Mouse (Mus musculus): ENCODE data around the gene Syngap1. TPM values are rescaled to one million over a fixed set of nuclear protein-coding genes. Genes with fewer than 3 reads are reported as not detected.
A peak's percentile ranks its signal among the peaks of the same experiment; 100 is the strongest.

Gene Syngap1
- total RNA-seq, 1 experiment from 2014 or later: 14.7 TPM

DNA sequence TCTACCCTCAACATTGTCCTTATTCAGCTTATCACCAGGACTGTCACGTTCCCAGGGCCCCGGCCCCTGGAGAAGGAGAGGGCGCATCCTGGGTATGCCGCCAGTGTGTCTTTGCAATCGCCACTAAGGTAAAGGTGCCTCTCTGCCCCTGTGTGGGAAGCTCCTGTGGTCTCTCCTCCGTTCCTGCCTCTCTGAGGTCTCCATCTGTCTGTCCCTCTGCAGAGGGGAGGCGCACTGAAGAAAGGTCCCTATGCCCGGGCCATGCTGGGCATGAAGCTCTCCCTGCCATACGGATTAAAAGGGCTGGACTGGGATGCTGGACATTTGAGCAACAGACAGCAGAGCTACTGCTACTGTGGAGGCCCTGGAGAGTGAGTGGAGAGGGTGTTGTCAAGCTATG lies 6.0 kb upstream of the Syngap1 start:
- ATAC-seq (replicated peaks; ENCODE audit: low read depth, poor library complexity, severe bottlenecking): no peak

DNA sequence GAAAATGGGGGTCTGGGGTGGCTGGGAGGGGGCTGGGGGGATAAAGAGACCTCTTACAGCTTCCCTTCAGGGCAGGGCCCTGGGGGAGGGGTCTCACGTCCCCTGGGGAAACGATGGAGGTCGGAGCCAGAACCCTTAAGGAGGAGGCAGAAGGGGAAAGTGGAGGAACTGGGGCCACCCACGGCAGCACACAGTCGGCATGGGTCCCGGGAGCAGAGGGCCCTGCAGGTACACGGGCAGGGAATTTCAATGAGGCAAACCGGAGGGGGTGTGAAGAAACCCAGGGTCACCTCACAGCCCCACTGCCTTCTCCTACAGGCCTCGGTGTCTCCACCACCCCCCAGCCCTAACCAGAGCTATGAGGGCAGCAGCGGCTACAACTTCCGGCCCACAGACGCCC lies 4.6 kb upstream of the Syngap1 start:
- ATAC-seq (replicated peaks; ENCODE audit: low read depth, poor library complexity, severe bottlenecking): no peak

- no peak for ATAC-seq (replicated peaks; ENCODE audit: low read depth, poor library complexity, severe bottlenecking)
Observed at GRCm38 (mm10) chr17:26936921-26937695, 3.9 kb upstream of the Syngap1 start.

GRCm38 (mm10) chr17:26937883-26938695 lies 3.0 kb upstream of the Syngap1 start:
- no peak for ATAC-seq (replicated peaks; ENCODE audit: low read depth, poor library complexity, severe bottlenecking)

DNA sequence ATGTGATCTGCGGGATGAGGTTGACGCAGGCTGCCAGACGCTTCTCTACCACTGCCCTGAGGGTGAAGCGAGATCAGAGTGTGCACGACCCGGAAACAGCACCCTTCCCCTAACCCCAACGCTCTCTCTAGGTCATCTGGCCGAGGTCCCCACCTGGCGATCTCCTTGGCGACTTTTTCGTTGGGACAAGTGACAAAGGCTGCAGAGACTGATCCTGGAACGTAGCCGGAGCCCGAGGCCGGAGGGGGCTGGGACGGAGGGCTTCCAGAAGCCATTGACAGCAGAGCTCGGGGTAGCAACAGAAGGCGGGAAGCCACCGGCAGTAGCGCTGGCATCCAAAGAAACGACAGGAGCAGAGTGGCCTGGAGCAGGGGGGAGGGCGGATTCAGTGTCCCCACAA lies 2.3 kb upstream of the Syngap1 start:
- ATAC-seq (replicated peaks; ENCODE audit: low read depth, poor library complexity, severe bottlenecking): no peak

DNA sequence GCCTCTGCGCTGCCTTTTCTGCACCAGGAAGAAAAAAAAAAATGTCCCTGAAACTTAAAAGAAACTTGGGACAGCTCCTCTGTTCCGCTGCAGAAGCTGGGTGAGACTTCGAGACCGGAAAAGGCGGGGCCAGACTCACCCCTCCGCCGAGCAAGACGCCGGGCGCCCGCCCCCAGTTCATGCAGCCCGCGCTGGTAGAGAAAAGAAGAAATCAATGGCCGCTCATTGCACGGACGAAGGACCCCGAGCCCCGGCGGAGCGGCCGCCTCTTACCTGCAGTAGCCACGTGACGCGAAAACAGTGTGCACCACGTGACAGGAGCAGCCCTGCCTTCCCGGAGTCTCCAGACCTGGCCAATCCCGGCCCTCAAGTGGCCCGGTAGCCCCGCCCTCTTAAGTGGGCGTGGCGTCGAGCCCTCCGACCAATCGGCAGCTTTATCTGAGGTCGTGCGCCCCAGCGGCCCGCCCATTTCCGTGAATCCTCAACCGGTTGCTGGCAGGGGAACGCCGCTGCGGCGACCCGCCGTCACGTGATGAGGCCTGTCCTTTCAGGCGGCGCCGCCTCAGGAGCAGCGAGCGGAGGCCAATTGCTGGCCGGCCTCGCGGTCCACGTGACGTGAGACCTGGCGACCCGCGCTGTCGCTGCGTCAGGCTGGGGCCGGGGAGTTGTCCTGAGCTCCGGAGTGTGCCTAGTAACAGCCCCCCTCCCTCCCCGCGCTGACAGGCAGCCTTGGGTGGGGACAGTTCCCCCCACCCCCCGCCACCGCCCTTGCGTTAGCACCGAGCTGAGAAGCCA lies 1.7 kb upstream of the Syngap1 start, which contains the start of gene Cuta:
Gene Cuta (minus strand): TSS at position 392 of the 795 bp plus-strand sequence.
- peak; percentile 88 for ATAC-seq (replicated peaks; ENCODE audit: low read depth, poor library complexity, severe bottlenecking)

DNA sequence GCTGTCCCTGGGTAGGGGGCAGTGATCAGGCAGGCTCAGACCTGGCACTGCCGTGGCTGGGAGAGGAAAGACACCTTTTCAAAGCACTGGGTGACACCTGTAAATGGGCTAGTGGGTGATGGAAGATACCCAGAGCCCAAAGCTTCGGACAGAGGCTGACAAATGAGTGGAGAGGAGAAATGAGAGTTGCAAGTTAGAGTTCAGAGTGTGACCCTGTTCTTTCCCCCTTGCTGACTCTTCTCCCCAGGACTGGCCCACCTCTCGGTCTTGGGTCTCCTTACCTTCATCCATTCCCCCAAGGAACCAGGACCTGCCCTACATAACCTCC lies 1.1 kb upstream of the Syngap1 start:
- ATAC-seq (replicated peaks; ENCODE audit: low read depth, poor library complexity, severe bottlenecking): no peak

GRCm38 (mm10) chr17:26941841-26942570 lies 953 bp downstream of the Syngap1 start:
- ATAC-seq (replicated peaks; ENCODE audit: low read depth, poor library complexity, severe bottlenecking): no peak

DNA sequence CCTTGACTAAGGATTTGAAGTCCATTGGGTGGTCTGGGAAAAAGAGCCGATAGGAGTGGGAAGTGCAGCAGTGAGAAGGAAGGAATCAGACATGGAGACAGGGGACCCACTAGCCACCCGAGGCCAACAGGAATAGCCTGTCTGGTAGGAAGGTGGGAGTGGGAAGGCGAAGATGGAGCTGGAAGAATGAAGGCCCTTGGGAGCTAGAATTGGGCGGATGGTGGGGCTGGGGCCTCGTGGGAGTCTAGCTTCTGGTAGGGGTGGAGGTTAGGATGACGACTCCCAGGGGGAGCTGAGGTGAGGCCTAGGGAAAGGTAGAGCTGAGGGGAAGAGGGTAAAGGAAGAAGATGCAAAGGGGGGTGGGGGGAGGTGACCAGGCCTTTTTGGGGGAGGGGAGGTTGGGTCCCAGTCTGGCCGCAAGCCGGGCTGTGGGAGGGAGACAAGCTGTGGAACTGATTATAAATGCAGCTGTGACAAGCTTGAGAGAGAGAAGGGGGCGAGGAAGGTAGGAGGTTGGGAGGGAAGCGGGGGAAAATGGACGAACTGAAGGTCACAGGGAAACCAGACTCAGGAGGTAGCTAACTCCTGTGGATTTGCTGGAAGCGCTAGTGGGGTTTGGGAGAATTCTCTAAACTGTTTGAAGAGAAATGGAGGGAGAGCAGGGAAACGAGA lies 4.9 kb downstream of the Syngap1 start:
- no peak for ATAC-seq (replicated peaks; ENCODE audit: low read depth, poor library complexity, severe bottlenecking)

GRCm38 (mm10) chr17:26946567-26946966 lies 5.5 kb downstream of the Syngap1 start:
- ATAC-seq (replicated peaks; ENCODE audit: low read depth, poor library complexity, severe bottlenecking): peak; percentile 39

GRCm38 (mm10) chr17:26947231-26948100 lies 6.4 kb downstream of the Syngap1 start:
- no peak for ATAC-seq (replicated peaks; ENCODE audit: low read depth, poor library complexity, severe bottlenecking)

DNA sequence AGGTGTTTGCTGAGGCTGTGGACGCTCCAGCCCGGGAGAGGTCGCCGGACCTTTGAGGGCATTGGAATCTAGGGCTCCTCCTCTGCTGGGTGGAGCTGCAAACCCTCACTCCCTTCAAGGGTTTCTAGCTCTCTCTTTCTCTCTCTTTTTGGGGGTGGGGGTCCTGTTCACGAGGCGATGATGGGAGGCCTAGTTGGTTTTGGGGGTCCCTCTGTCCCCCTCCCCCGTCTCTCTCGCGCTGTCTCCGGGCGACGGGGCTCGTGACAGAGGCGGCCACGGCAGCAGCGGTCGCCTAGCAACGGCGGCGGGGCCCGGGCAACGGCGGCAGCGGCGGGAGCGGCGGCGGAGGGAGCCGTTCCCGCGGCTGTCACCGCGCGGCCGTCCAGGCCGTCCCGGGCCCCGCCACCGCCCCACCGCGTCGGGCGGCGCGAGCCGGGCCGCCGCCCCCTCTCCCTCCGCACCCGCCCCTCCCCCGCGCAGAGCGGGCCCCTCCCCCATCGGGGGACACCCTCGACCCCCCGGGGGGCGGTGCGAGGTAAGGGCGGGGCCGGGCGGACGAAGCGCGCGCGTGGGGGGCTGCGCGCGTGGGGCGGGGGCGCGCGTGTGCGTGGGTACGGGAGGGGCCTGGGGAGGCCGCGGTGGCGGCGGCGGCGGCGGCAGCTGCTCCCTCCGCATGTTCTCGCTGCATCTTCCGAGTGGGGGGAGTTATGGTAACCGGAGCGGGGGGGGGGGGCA lies 7.4 kb downstream of the Syngap1 start:
- no peak for ATAC-seq (replicated peaks; ENCODE audit: low read depth, poor library complexity, severe bottlenecking)

DNA sequence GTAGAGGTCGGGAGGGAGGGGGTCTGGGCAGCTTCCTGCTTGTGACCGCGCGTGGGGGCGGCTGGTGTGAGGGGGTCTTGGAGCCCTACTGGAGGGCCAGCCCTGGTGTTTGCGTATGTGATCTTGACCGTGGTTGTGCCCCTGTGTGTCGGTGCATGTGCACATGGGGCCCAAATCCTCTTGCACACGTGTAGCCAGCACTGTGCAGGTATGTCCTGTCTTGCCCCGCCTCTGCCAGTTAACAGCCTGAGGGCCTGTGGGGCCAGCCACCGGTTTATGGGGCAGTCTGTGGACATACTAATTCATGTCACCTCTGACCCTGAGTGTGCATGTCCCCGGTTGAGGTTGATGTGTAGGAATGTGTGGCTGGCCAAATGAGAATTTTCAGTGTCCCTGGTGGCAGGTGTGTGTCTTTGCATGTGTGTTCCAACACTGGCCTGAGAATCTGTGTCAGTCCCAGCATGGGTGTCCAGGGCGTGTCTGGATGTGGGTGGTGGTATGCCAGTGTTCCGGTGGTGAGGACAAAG lies 8.1 kb downstream of the Syngap1 start:
- ATAC-seq (replicated peaks; ENCODE audit: low read depth, poor library complexity, severe bottlenecking): peak; percentile 55

DNA sequence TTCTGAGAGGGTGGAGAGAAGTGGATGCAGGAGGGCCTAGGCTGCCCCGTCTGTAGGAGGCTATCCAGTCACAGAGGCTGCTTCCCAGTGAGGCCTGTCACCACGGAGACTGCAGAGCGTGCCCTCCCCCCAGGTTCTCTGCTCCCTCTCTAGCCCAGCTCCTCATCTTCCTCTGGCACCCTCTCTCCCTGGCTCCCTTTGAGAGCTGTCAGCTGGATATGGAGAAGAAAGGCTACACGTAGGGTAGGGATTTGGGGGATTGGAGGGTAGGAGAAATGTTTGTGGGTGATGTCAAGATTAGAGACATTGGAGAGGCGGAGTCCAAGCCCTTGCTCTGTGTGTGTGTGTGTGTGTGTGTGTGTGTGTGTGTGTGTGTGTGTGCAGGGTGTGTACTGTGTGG lies 8.8 kb downstream of the Syngap1 start:
- ATAC-seq (replicated peaks; ENCODE audit: low read depth, poor library complexity, severe bottlenecking): no peak

DNA sequence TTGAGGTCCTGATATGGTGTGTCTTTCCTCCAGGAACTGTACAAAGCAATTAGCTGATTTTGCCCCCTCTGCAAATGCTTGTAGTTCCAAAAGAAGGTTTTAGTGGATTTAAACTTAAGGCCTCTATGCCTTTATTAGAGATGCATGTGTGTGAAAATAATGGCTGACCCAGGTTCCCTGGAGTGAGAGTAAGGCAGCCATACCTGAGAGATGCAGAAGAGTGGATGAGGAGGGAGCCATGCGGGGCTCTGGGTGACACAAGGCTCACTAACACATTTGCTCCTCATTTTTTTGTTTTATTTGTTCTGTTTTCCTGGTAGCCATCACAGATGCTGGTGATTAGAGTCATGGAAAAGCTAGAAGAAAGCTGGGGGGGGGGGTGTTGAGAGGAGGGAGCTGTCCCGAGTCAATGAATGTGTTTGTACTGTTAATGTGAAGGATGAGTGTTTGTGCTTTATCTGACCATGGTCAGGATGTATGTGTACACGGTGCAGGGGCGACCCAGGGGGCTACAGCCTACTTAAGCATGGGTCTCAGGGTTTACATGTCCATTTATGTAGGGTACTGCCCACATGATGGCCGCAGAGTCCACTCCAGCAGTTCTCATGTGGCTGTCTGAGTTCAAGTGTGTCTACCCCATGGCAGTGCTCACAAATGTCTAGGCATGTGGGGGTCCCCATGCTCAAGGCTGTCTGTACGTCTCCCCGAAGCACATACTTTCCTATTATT lies 9.7 kb downstream of the Syngap1 start:
- ATAC-seq (replicated peaks; ENCODE audit: low read depth, poor library complexity, severe bottlenecking): no peak

GRCm38 (mm10) chr17:26951406-26951805 lies 10.4 kb downstream of the Syngap1 start:
- peak; percentile 57 for ATAC-seq (replicated peaks; ENCODE audit: low read depth, poor library complexity, severe bottlenecking)
